Mouse (Mus musculus) inflammation-experienced regulatory T-cells, adult 6 months (primary cell): Measurements from ENCODE around the gene Olfr45. TPM values are rescaled to one million over a fixed set of nuclear protein-coding genes. Genes with fewer than 3 reads are reported as not detected.
"Not testable (repeated sequence)": the region's sequence is repeated elsewhere in the genome, so short reads cannot be mapped to it uniquely, and the experiment has no call there.

ENCODE experiments used
- ATAC-seq: one replicate; pipeline ENCODE4 v1.8.0; 2017
- polyA plus RNA-seq, 3 experiments: library from polyadenylated mRNA; unstranded; fragments of 100-300 nt; shearing (Covaris generic); gene quantifications; one replicate each; pipeline ENCODE4 v1.2.1; 2017

Gene Olfr45
- under 1 TPM in 1 of 3 experiments, not detected in 2; 0.05 TPM for polyA plus RNA-seq

GRCm38 (mm10) chr7:140681651-140682050 lies at the start of gene Olfr45:
Olfr45 (plus strand) TSS chr7:140681951.
- ATAC-seq: no peak

GRCm38 (mm10) chr7:140646152-140646551 lies 35.6 kb upstream of the Olfr45 start, which contains the start of gene Olfr53:
Olfr53 (plus strand) TSS chr7:140646452.
- ATAC-seq: no peak

- ATAC-seq: no peak
Measured at GRCm38 (mm10) chr7:140659630-140660029, 22.1 kb upstream of the Olfr45 start, which contains the start of gene Olfr539. Olfr539 (plus strand) TSS chr7:140659930.

- ATAC-seq: not testable (repeated sequence)
Measured at GRCm38 (mm10) chr7:140670693-140671092, 11.1 kb upstream of the Olfr45 start.

GRCm38 (mm10) chr7:140675863-140676262 lies 5.9 kb upstream of the Olfr45 start:
- no peak for ATAC-seq

GRCm38 (mm10) chr7:140679591-140679990 lies 2.2 kb upstream of the Olfr45 start:
- ATAC-seq: not testable (repeated sequence)

- no peak for ATAC-seq
Measured at GRCm38 (mm10) chr7:140696967-140697366, 15.2 kb downstream of the Olfr45 start, which contains the start of gene Olfr541. Olfr541 (plus strand) TSS chr7:140697267.

GRCm38 (mm10) chr7:140706348-140706747 lies 24.6 kb downstream of the Olfr45 start:
- ATAC-seq: no peak

- ATAC-seq: no peak
Measured at GRCm38 (mm10) chr7:140707536-140708284, 26.0 kb downstream of the Olfr45 start.

- no peak for ATAC-seq
Measured at GRCm38 (mm10) chr7:140717155-140718055, 35.7 kb downstream of the Olfr45 start.

- no peak for ATAC-seq
Measured at GRCm38 (mm10) chr7:140721095-140721494, 39.3 kb downstream of the Olfr45 start.

GRCm38 (mm10) chr7:140725558-140725957 lies 43.8 kb downstream of the Olfr45 start:
- no peak for ATAC-seq

- no peak for ATAC-seq
Measured at GRCm38 (mm10) chr7:140733162-140733561, 51.4 kb downstream of the Olfr45 start.

Other genes starting within 250 kb of the Olfr45 start
- gene Olfr533, start 218.6 kb upstream of the Olfr45 start, polyA plus RNA-seq: under 1 TPM in 1 of 3 experiments, not detected in 2; 0.19 TPM
- gene Olfr535, start 197.7 kb upstream of the Olfr45 start, polyA plus RNA-seq: not detected
- not detected for gene Olfr536, start 174.6 kb upstream of the Olfr45 start, polyA plus RNA-seq
- gene Olfr538, start 114.1 kb upstream of the Olfr45 start, polyA plus RNA-seq: not detected
- under 1 TPM in 1 of 3 experiments, not detected in 2; 0.08 TPM for gene Olfr46, start 80.7 kb upstream of the Olfr45 start, polyA plus RNA-seq
- not detected for gene Olfr61, start 53.0 kb upstream of the Olfr45 start, polyA plus RNA-seq
- gene Olfr53, start 35.5 kb upstream of the Olfr45 start, polyA plus RNA-seq: not detected
- under 1 TPM in 1 of 3 experiments, not detected in 2; 0.05 TPM for gene Olfr539, start 22.0 kb upstream of the Olfr45 start, polyA plus RNA-seq
- gene Olfr541, start 15.3 kb downstream of the Olfr45 start, polyA plus RNA-seq: not detected
- not detected for gene Cyp2e1, start 81.8 kb downstream of the Olfr45 start, polyA plus RNA-seq
- not detected for gene Syce1, start 105.9 kb downstream of the Olfr45 start, polyA plus RNA-seq
- under 1 TPM in 2 of 3 experiments, not detected in 1; 0.40 TPM for gene Zfp941, start 140.2 kb downstream of the Olfr45 start, polyA plus RNA-seq
- gene Urah, start 153.1 kb downstream of the Olfr45 start, polyA plus RNA-seq: not detected
- not detected for gene Scgb1c1, start 163.6 kb downstream of the Olfr45 start, polyA plus RNA-seq
- gene Odf3, start 165.9 kb downstream of the Olfr45 start, polyA plus RNA-seq: not detected
- gene Gm45785, start 174.4 kb downstream of the Olfr45 start, polyA plus RNA-seq: not detected
- 10 to 100 TPM; 57.0 to 69.1 (median 66.3) TPM for gene Ric8a, start 175.0 kb downstream of the Olfr45 start, polyA plus RNA-seq
- gene Bet1l, start 175.6 kb downstream of the Olfr45 start, polyA plus RNA-seq: 10 to 100 TPM; 43.0 to 59.7 (median 53.0) TPM
- 100 to 1,000 TPM in 2 of 3 experiments, 10 to 100 TPM in 1; 98.5 to 206 (median 105) TPM for gene Psmd13, start 200.0 kb downstream of the Olfr45 start, polyA plus RNA-seq
- 10 to 100 TPM in 2 of 3 experiments, 1 to 10 TPM in 1; 9.1 to 10.8 (median 10.6) TPM for gene Sirt3, start 200.4 kb downstream of the Olfr45 start, polyA plus RNA-seq
- not detected for gene Cox8b, start 218.5 kb downstream of the Olfr45 start, polyA plus RNA-seq
- not detected for gene Nlrp6, start 239.0 kb downstream of the Olfr45 start, polyA plus RNA-seq